Mouse (Mus musculus) heart, adult 18-20 months (tissue): ENCODE data around the gene Nid2. TPM values are rescaled to one million over a fixed set of nuclear protein-coding genes. Genes with fewer than 3 reads are reported as not detected.

Experiments
- DNase-seq, 2 experiments: peaks; one replicate each; pipeline ENCODE4 v3.0.0; 2021 to 2022; ENCODE audit warnings: mixed read lengths in 1 of 2
- total RNA-seq, 2 experiments: library from RNA; stranded (reverse); gene quantifications; 2 replicates each; pipeline ENCODE4 v1.2.3; 2021

The Nid2 gene
- total RNA-seq, 2 experiments from 2014 or later = 17.1 to 18.9 TPM

- DNase-seq = no peak
Measured at GRCm38 (mm10) chr14:19777945-19778344, 26.9 kb downstream of the Nid2 start.

GRCm38 (mm10) chr14:19785797-19786588 lies 34.9 kb downstream of the Nid2 start:
- DNase-seq = no peak

GRCm38 (mm10) chr14:19788443-19788842 lies 37.4 kb downstream of the Nid2 start:
- DNase-seq = no peak

- DNase-seq = peak in 1 of 2 experiments; percentile 18
Measured at GRCm38 (mm10) chr14:19794881-19795280, 43.8 kb downstream of the Nid2 start.

- DNase-seq = no peak
Measured at GRCm38 (mm10) chr14:19796541-19797304, 45.7 kb downstream of the Nid2 start.

- no peak for DNase-seq
Measured at GRCm38 (mm10) chr14:19800485-19800884, 49.4 kb downstream of the Nid2 start.

GRCm38 (mm10) chr14:19801474-19802215 lies 50.6 kb downstream of the Nid2 start:
- no peak for DNase-seq

- no peak for DNase-seq
Measured at GRCm38 (mm10) chr14:19803222-19803621, 52.2 kb downstream of the Nid2 start.

GRCm38 (mm10) chr14:19803623-19804022 lies 52.6 kb downstream of the Nid2 start:
- no peak for DNase-seq

GRCm38 (mm10) chr14:19807339-19807738 lies 56.3 kb downstream of the Nid2 start:
- DNase-seq = peak; percentile 47 to 60

- no peak for DNase-seq
Measured at GRCm38 (mm10) chr14:19807858-19808257, 56.8 kb downstream of the Nid2 start.

GRCm38 (mm10) chr14:19809934-19810333 lies 58.9 kb downstream of the Nid2 start:
- no peak for DNase-seq

GRCm38 (mm10) chr14:19813061-19813460 lies 62.0 kb downstream of the Nid2 start:
- DNase-seq = no peak

GRCm38 (mm10) chr14:19817949-19818348 lies 66.9 kb downstream of the Nid2 start:
- peak; percentile 72 to 92 for DNase-seq

- no peak for DNase-seq
Measured at GRCm38 (mm10) chr14:19821686-19822085, 70.6 kb downstream of the Nid2 start.

GRCm38 (mm10) chr14:19823321-19824142 lies 72.5 kb downstream of the Nid2 start, which contains the start of gene Rtraf:
Rtraf (minus strand) TSS chr14:19823824.
- DNase-seq = peak; percentile 94 to 95

GRCm38 (mm10) chr14:19825481-19825880 lies 74.4 kb downstream of the Nid2 start:
- DNase-seq = no peak

GRCm38 (mm10) chr14:19836289-19836688 lies 85.2 kb downstream of the Nid2 start:
- DNase-seq = no peak

- DNase-seq = peak; percentile 49 to 85
Measured at GRCm38 (mm10) chr14:19839600-19840332, 88.7 kb downstream of the Nid2 start.

GRCm38 (mm10) chr14:19853471-19853870 lies 102.4 kb downstream of the Nid2 start:
- no peak for DNase-seq

GRCm38 (mm10) chr14:19858279-19858678 lies 107.2 kb downstream of the Nid2 start:
- DNase-seq = no peak
